Mouse (Mus musculus) hindbrain, embryonic 12.5 days (tissue): ENCODE results near the gene Gm4175. TPM values are rescaled to one million over a fixed set of nuclear protein-coding genes. Genes with fewer than 3 reads are reported as not detected.
"Not testable (repeated sequence)": the region's sequence is repeated elsewhere in the genome, so short reads cannot be mapped to it uniquely, and the experiment has no call there.

Source experiments
- ATAC-seq: fragments of 200-750 bp; cut with Nextera tagmentation; 2 replicates; pipeline ENCODE4 v1.8.0; 2017; ENCODE audit warnings: moderate TSS enrichment; ENCODE audit not compliant: low FRiP score
- H3K27ac ChIP-seq: fragments of 300-500 bp; sonication (generic); 2 replicates; pipeline ENCODE4 v1.5.1; 2016; ENCODE audit warnings: mild to moderate bottlenecking
- H3K27me3 ChIP-seq: fragments of 300-500 bp; sonication (generic); 2 replicates; pipeline ENCODE4 v1.6.1; 2016; ENCODE audit warnings: mild to moderate bottlenecking
- H3K36me3 ChIP-seq: fragments of 300-500 bp; sonication (generic); 2 replicates; pipeline ENCODE4 v1.6.1; 2016; ENCODE audit warnings: mild to moderate bottlenecking
- H3K4me1 ChIP-seq: fragments of 300-500 bp; sonication (generic); 2 replicates; pipeline ENCODE4 v1.6.1; 2016
- H3K4me2 ChIP-seq: fragments of 300-500 bp; sonication (generic); replicated peaks from 2 replicates; pipeline ENCODE4 v1.6.1; 2016; ENCODE audit warnings: mild to moderate bottlenecking
- H3K4me3 ChIP-seq: fragments of 300-500 bp; sonication (generic); 2 replicates; pipeline ENCODE4 v1.5.1; 2016; ENCODE audit warnings: mild to moderate bottlenecking
- H3K9ac ChIP-seq: fragments of 300-500 bp; sonication (generic); 2 replicates; pipeline ENCODE4 v1.6.1; 2016; ENCODE audit warnings: mild to moderate bottlenecking, moderate library complexity
- H3K9me3 ChIP-seq: fragments of 300-500 bp; sonication (generic); replicated peaks from 2 replicates; pipeline ENCODE4 v1.6.1; 2016; ENCODE audit warnings: mild to moderate bottlenecking
- WGBS: fragments of 180-500 bp; shearing (Covaris S2); methylation state at CpG from one replicate; pipeline ENCODE4 v1.1.7; 2016; 5-methylcytosine and 5-hydroxymethylcytosine counted together
- polyA plus RNA-seq: library from polyadenylated mRNA; unstranded; fragments of >200 nt; fragmentation: Nextera tagmentation; extraction: Ambion mirVana; gene quantifications from 2 replicates; pipeline ENCODE4 v1.2.1, GENCODE M21; 2016

Gm4175 gene
- polyA plus RNA-seq: not detected in 2 replicates

- not testable (repeated sequence) for ATAC-seq, H3K4me3 ChIP-seq, H3K36me3 ChIP-seq, H3K9me3 ChIP-seq, H3K27ac ChIP-seq, H3K4me2 ChIP-seq, H3K9ac ChIP-seq, H3K4me1 ChIP-seq, H3K27me3 ChIP-seq
- WGBS: no CpG with 5 or more reads among the region's 5 CpGs
Measured at GRCm38 (mm10) chr7:21761375-21761774, at the start of gene Gm4175. TSS of gene Gm4175 (minus strand) at chr7:21761475.

GRCm38 (mm10) chr7:21796628-21797027 is 35.4 kb upstream of the Gm4175 start, which contains the start of gene Gm4177:
TSS of gene Gm4177 (minus strand) at chr7:21796728.
- H3K9ac ChIP-seq, H3K4me2 ChIP-seq, H3K27me3 ChIP-seq, H3K4me1 ChIP-seq, H3K27ac ChIP-seq, ATAC-seq, H3K36me3 ChIP-seq, H3K4me3 ChIP-seq, H3K9me3 ChIP-seq: not testable (repeated sequence)
- no CpG with 5 or more reads among the region's 3 CpGs for WGBS

Other genes with a start within 250 kb of the Gm4175 start
- gene Vmn1r130, start 249.7 kb downstream of the Gm4175 start, polyA plus RNA-seq: not detected in 2 replicates
- gene Vmn1r131, start 215.4 kb downstream of the Gm4175 start, polyA plus RNA-seq: not detected in 2 replicates
- not detected in 2 replicates for gene Vmn1r132, start 147.4 kb downstream of the Gm4175 start, polyA plus RNA-seq
- not detected in 2 replicates for gene Gm4177, start 35.3 kb upstream of the Gm4175 start, polyA plus RNA-seq
- gene Vmn1r135, start 70.9 kb upstream of the Gm4175 start, polyA plus RNA-seq: not detected in 2 replicates
- not detected in 2 replicates for gene Gm5725, start 82.8 kb upstream of the Gm4175 start, polyA plus RNA-seq
- not detected in 2 replicates for gene Gm5891, start 159.8 kb upstream of the Gm4175 start, polyA plus RNA-seq
- gene Vmn1r137, start 233.1 kb upstream of the Gm4175 start, polyA plus RNA-seq: not detected in 2 replicates